Mouse (Mus musculus) limb, embryonic 15.5 days (tissue): ENCODE data around the gene Dot1l. TPM values are rescaled to one million over a fixed set of nuclear protein-coding genes. Genes with fewer than 3 reads are reported as not detected.

Experiments
- ATAC-seq: fragments of 200-750 bp; cut with Nextera tagmentation; 2 replicates; pipeline ENCODE4 v1.8.0; 2017; ENCODE audit warnings: low read depth, moderate TSS enrichment; ENCODE audit not compliant: insufficient number of reproducible peaks, low FRiP score, low TSS enrichment
- H3K27ac ChIP-seq: fragments of 300-500 bp; sonication (generic); 2 replicates; pipeline ENCODE4 v1.5.1; 2015; ENCODE audit warnings: moderate library complexity, mild to moderate bottlenecking, inconsistent platforms
- H3K27me3 ChIP-seq: fragments of 300-500 bp; sonication (generic); 2 replicates; pipeline ENCODE4 v1.6.1; 2015; ENCODE audit warnings: inconsistent platforms
- H3K36me3 ChIP-seq: fragments of 300-500 bp; sonication (generic); 2 replicates; pipeline ENCODE4 v1.6.1; 2015; ENCODE audit warnings: inconsistent platforms
- H3K4me1 ChIP-seq: fragments of 300-500 bp; sonication (generic); 2 replicates; pipeline ENCODE4 v1.6.1; 2015; ENCODE audit warnings: inconsistent platforms
- H3K4me2 ChIP-seq: fragments of 300-500 bp; sonication (generic); 2 replicates; pipeline ENCODE4 v1.6.1; 2015; ENCODE audit warnings: mild to moderate bottlenecking, inconsistent platforms
- H3K4me3 ChIP-seq: fragments of 300-500 bp; sonication (generic); 2 replicates; pipeline ENCODE4 v1.5.1; 2015; ENCODE audit warnings: mild to moderate bottlenecking, inconsistent platforms
- H3K9ac ChIP-seq: fragments of 300-500 bp; sonication (generic); 2 replicates; pipeline ENCODE4 v1.6.1; 2015; ENCODE audit warnings: inconsistent platforms
- H3K9me3 ChIP-seq: fragments of 300-500 bp; sonication (generic); 2 replicates; pipeline ENCODE4 v1.6.1; 2016; ENCODE audit warnings: inconsistent platforms
- WGBS: fragments of 180-500 bp; shearing (Covaris S2); methylation state at CpG from one replicate; pipeline ENCODE4 v1.1.7; 2015; 5-methylcytosine and 5-hydroxymethylcytosine counted together
- polyA plus RNA-seq: library from polyadenylated mRNA; unstranded; fragments of >200 nt; fragmentation: Nextera tagmentation; extraction: Ambion mirVana; gene quantifications from 2 replicates; pipeline ENCODE4 v1.2.1, GENCODE M21; 2015

Dot1l gene
- polyA plus RNA-seq = 14.2 and 15.3 TPM in 2 replicates

DNA sequence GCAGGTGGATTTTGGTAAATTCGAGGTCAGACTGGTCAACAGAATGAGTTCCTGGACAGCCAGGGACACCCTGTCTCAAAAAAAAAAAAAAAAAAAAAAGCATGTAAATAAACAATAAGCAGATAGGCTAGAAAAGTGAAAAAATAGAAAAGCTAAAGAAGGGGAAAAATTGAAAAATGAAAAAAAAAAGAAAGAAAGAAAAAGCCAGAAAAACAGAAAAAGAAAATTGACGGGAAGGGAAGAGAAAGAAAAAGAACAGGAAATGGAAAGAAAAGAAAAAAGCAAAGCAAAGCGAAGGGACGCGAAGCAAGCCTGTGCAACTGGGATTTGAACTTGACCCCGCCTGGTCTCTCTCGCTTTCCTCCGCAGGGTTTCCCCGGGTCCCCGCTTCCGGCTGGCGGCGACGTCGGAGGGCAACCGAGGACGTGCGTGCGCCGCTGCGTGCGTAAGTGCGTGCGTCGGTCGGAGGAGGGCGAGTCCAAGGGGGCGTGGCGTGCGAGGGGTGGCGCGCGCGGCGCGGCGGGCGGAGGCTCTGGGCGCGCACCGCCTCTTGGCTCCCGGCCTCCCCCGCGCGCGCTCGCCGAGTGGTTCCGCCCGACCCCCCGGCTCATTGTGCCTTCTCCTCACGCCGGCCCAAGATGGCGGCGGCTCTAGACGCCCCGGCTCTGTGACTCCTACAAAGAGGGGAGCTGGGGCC lies at the start of gene Dot1l:
Dot1l (plus strand) TSS at position 613 of the 697 bp plus-strand sequence.
- Histone ChIP-seq H3K27me3 (no peaks in the 10 kb centered on the region), H3K4me3 (peak within 1 kb of the TSS; percentile 95), H3K9me3 (no peaks in the 10 kb centered on the region), H3K4me2 (peak within 1 kb of the TSS; percentile 81), H3K9ac (peak within 1 kb of the TSS; percentile 87), H3K27ac (peak within 1 kb of the TSS; percentile 88), H3K36me3 (no peaks in the 10 kb centered on the region), H3K4me1 (peaks cover 59% of the 10 kb centered on the region)
- WGBS = under 1% methylated on average over 45 of the region's 57 CpGs
- ATAC-seq = peak; percentile 86

DNA sequence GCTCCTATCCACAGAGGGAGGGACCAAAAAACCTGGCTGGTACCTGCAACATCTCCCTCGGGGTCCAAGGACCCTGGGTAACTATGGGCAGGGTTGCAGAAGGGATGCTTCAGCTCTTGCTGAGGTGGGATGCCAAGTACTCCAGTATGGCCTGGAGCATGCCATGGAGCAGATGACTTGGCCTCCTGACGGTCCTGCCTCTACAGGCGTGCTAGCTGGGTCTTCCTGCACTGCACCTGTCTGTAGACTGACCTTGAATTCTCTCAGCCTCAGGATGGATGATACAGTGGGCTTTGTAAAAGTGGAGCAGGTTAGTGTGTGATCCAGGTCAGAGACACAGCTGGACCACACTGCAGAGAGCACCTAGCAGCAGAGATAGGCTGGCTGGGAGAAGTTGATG lies 49.5 kb upstream of the Dot1l start:
- H3K4me2 ChIP-seq = no peak overlapping the region
- H3K4me1 ChIP-seq = peaks cover 31% of the 10 kb centered on the region
- H3K9me3 ChIP-seq = no peaks in the 10 kb centered on the region
- 76% methylated on average over 3 of the region's 3 CpGs for WGBS
- H3K9ac ChIP-seq = no peak overlapping the region
- H3K4me3 ChIP-seq = no peak overlapping the region
- peaks cover 50% of the 10 kb centered on the region for H3K36me3 ChIP-seq
- ATAC-seq = no peak
- H3K27me3 ChIP-seq = no peaks in the 10 kb centered on the region
- no peak overlapping the region for H3K27ac ChIP-seq

- no peaks in the 10 kb centered on the region for H3K9me3 ChIP-seq
- H3K9ac ChIP-seq = no peak overlapping the region
- peaks cover 98% of the 10 kb centered on the region for H3K36me3 ChIP-seq
- 79% methylated on average over 3 of the region's 3 CpGs for WGBS
- H3K4me2 ChIP-seq = no peak overlapping the region
- H3K4me1 ChIP-seq = no peaks in the 10 kb centered on the region
- no peak overlapping the region for H3K4me3 ChIP-seq
- H3K27me3 ChIP-seq = no peaks in the 10 kb centered on the region
- ATAC-seq = no peak
- no peak overlapping the region for H3K27ac ChIP-seq
Measured at GRCm38 (mm10) chr10:80710834-80711233, 44.2 kb upstream of the Dot1l start.

- Histone ChIP-seq H3K27me3 (no peaks in the 10 kb centered on the region), H3K9ac (no peak overlapping the region), H3K36me3 (peaks cover 96% of the 10 kb centered on the region), H3K4me3 (no peak overlapping the region), H3K9me3 (no peaks in the 10 kb centered on the region), H3K27ac (no peak overlapping the region), H3K4me1 (no peaks in the 10 kb centered on the region), H3K4me2 (no peak overlapping the region)
- no peak for ATAC-seq
- 64% methylated on average over 1 of the region's 1 CpGs for WGBS
Measured at GRCm38 (mm10) chr10:80717281-80717680, 37.7 kb upstream of the Dot1l start.

GRCm38 (mm10) chr10:80727369-80728127 lies 27.5 kb upstream of the Dot1l start:
- H3K4me1 ChIP-seq = no peaks in the 10 kb centered on the region
- H3K36me3 ChIP-seq = peaks cover 98% of the 10 kb centered on the region
- no peak overlapping the region for H3K4me2 ChIP-seq
- H3K4me3 ChIP-seq = no peak overlapping the region
- WGBS = 84% methylated on average over 5 of the region's 5 CpGs
- H3K27ac ChIP-seq = no peak overlapping the region
- no peaks in the 10 kb centered on the region for H3K27me3 ChIP-seq
- ATAC-seq = no peak
- no peaks in the 10 kb centered on the region for H3K9me3 ChIP-seq
- no peak overlapping the region for H3K9ac ChIP-seq

GRCm38 (mm10) chr10:80732611-80733101 lies 22.4 kb upstream of the Dot1l start:
- WGBS = 91% methylated on average over 6 of the region's 6 CpGs

GRCm38 (mm10) chr10:80736731-80737130 lies 18.3 kb upstream of the Dot1l start:
- H3K36me3 ChIP-seq = peaks cover 42% of the 10 kb centered on the region

More at GRCm38 (mm10) chr10:80732611-80733101, 22.4 kb upstream of the Dot1l start:
- no peak overlapping the region for H3K9ac ChIP-seq
- H3K4me1 ChIP-seq = peaks cover 10% of the 10 kb centered on the region; the same call in 1 of the 2 replicates
- H3K4me2 ChIP-seq = no peak overlapping the region
- H3K27me3 ChIP-seq = no peaks in the 10 kb centered on the region
- ATAC-seq = no peak
- H3K4me3 ChIP-seq = no peak overlapping the region
- peaks cover 81% of the 10 kb centered on the region for H3K36me3 ChIP-seq
- H3K27ac ChIP-seq = no peak overlapping the region
- H3K9me3 ChIP-seq = no peaks in the 10 kb centered on the region

DNA sequence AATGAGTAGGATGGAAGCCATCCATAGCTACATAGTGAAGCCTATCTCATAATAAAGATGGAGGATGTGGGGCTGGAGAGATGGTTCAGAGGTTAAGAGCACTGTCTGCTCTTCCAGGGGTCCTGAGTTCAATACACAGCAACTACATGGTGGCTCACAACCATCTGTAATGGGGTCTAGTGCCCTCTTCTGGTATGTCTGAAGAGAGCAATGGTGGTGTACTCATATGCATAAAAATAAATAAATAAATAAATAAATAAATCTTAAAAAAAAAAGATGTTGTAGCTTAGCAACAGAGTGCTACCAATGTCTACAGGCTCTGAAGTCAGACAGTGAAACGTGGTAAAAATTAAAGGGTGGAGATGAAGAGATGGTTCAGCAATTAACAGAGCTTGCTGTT lies 16.3 kb upstream of the Dot1l start:
- Histone ChIP-seq H3K4me2 (no peak overlapping the region), H3K9me3 (no peaks in the 10 kb centered on the region), H3K27me3 (no peaks in the 10 kb centered on the region), H3K9ac (no peak overlapping the region), H3K4me1 (peaks cover 38% of the 10 kb centered on the region), H3K4me3 (no peak overlapping the region), H3K27ac (no peak overlapping the region), H3K36me3 (peaks cover 24% of the 10 kb centered on the region)
- WGBS = 71% methylated on average over 1 of the region's 1 CpGs
- ATAC-seq = no peak

More at GRCm38 (mm10) chr10:80736731-80737130, 18.3 kb upstream of the Dot1l start:
- no peaks in the 10 kb centered on the region for H3K27me3 ChIP-seq
- no peak for ATAC-seq
- no peak overlapping the region for H3K4me3 ChIP-seq
- no peak overlapping the region for H3K4me2 ChIP-seq
- peaks cover 33% of the 10 kb centered on the region for H3K4me1 ChIP-seq
- H3K9ac ChIP-seq = no peak overlapping the region
- no peak overlapping the region for H3K27ac ChIP-seq
- 74% methylated on average over 5 of the region's 5 CpGs for WGBS
- H3K9me3 ChIP-seq = no peaks in the 10 kb centered on the region

- peak overlapping the region; percentile 74 for H3K4me2 ChIP-seq
- H3K4me3 ChIP-seq = peak overlapping the region; percentile 94
- peak overlapping the region; percentile 93 for H3K9ac ChIP-seq
- peaks cover 10% of the 10 kb centered on the region for H3K36me3 ChIP-seq
- 20% methylated on average over 5 of the region's 5 CpGs for WGBS
- no peak for ATAC-seq
- peak overlapping the region; percentile 90 for H3K27ac ChIP-seq
- H3K4me1 ChIP-seq = peaks cover 43% of the 10 kb centered on the region
- H3K9me3 ChIP-seq = no peaks in the 10 kb centered on the region
- H3K27me3 ChIP-seq = no peaks in the 10 kb centered on the region
Measured at GRCm38 (mm10) chr10:80741146-80741545, 13.9 kb upstream of the Dot1l start.

- ATAC-seq = no peak
- Histone ChIP-seq H3K9me3 (no peaks in the 10 kb centered on the region), H3K4me2 (peak overlapping the region; percentile 74), H3K9ac (peak overlapping the region; percentile 93), H3K4me1 (peaks cover 42% of the 10 kb centered on the region), H3K27ac (peak overlapping the region; percentile 90), H3K4me3 (peak overlapping the region; percentile 94), H3K36me3 (peaks cover 6% of the 10 kb centered on the region), H3K27me3 (no peaks in the 10 kb centered on the region)
- under 1% methylated on average over 46 of the region's 46 CpGs for WGBS
Measured at GRCm38 (mm10) chr10:80741634-80742179, 13.3 kb upstream of the Dot1l start.

GRCm38 (mm10) chr10:80742180-80742978 lies 12.6 kb upstream of the Dot1l start, which contains the start of gene Ap3d1:
Gene Ap3d1, minus strand, starts transcription at chr10:80742264.
- Histone ChIP-seq H3K4me1 (peaks cover 35% of the 10 kb centered on the region), H3K36me3 (no peaks in the 10 kb centered on the region; the same call in 1 of the 2 replicates), H3K27me3 (no peaks in the 10 kb centered on the region), H3K9ac (peak within 1 kb of the TSS; percentile 93), H3K9me3 (no peaks in the 10 kb centered on the region), H3K4me2 (peak within 1 kb of the TSS; percentile 74), H3K27ac (peak within 1 kb of the TSS; percentile 90), H3K4me3 (peak within 1 kb of the TSS; percentile 94)
- peak; percentile 100 for ATAC-seq
- WGBS = 3% methylated on average over 25 of the region's 25 CpGs
